Mouse (Mus musculus) adrenal gland, adult 2 months (tissue): ENCODE measurements around the gene Mob1a. TPM values are rescaled to one million over a fixed set of nuclear protein-coding genes. Genes with fewer than 3 reads are reported as not detected.

ENCODE experiments used
- DNase-seq: peaks from one replicate; pipeline ENCODE4 v3.0.0; 2021
- polyA plus RNA-seq: library from polyadenylated mRNA; depleted of rRNA; stranded (reverse); fragments of >200 nt; gene quantifications from 2 replicates; pipeline ENCODE4 v1.2.3, GENCODE M21; 2012; rRNA removed
- total RNA-seq, 2 experiments: library from RNA; stranded (reverse); gene quantifications; 2 replicates each; pipeline ENCODE4 v1.2.3; 2021

The Mob1a gene
- total and polyA plus RNA-seq, 3 experiments = 44.4 to 77.7 (median 62.1) TPM

DNA sequence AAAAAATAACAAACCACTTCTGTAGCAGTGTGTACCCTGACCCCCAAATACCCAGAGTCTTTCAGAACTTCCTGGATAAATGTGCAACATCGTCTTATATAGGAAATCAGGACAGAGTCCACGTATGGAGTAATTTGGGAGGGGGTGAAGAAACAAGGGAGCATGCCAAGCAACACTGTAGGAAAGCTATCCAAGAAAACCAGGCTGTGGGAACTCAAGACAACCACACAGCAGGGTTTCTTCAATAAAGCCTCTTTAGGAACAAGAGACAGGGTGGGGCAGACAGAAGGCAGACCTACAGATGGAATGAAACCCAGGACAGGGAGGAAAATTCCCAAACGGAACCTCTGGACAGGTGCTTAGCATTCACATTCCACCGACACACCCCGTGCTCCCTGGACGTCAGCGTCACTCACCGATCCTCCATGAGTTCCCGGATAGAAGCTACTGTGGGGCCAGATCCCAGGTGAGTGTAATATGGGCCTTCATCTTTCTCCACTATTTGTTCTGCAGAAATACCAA, 59.8 kb downstream of the Mob1a start:
- DNase-seq = no peak

DNA sequence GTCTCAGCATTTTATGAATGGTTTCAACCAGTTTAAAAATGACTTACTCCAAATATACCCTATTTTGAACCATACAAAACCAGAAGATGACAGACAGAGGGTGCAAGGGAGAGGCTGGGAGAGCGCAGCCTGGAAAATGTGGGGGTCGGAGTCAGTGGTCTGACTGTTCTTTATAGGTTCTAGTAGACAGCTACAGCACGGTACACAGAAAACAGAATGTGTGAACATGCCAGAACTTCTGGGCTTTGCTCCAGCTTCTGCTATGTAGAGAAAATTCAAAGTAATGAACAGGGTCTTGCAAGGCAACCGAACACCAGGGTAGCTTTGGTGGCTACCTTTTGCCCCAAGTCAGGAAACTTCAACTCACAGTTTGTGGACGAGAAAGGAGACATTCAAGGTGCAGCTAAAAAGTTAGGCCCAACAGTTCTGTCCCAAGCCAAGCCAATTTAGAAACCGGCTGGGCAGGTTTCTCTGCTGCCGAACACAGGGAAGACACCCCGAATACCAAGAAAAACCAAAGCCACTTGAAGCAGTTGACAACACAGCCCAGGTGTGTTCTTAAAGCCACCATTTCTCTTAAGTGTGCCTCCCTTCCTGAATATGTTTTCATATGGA, 66.5 kb downstream of the Mob1a start:
- DNase-seq = no peak

Other genes starting within 250 kb of the Mob1a start
- 10 to 100 TPM; 35.1 to 48.9 TPM for gene Pcgf1, start 248.1 kb upstream of the Mob1a start, total RNA-seq
- gene Pcgf1, start 248.1 kb upstream of the Mob1a start, polyA plus RNA-seq = 28.6 and 31.6 TPM in 2 replicates
- gene Lbx2, start 239.6 kb upstream of the Mob1a start, total RNA-seq = 10 to 100 TPM in 1 of 2 experiments, 1 to 10 TPM in 1; 7.6 to 19.7 TPM
- 30.1 and 48.9 TPM in 2 replicates for gene Lbx2, start 239.6 kb upstream of the Mob1a start, polyA plus RNA-seq
- gene Ccdc142, start 224.4 kb upstream of the Mob1a start, total RNA-seq = 1 to 10 TPM; 2.9 to 5.9 TPM
- 34.9 and 38.6 TPM in 2 replicates for gene Ccdc142, start 224.4 kb upstream of the Mob1a start, polyA plus RNA-seq
- gene Gm42688, start 224.4 kb upstream of the Mob1a start, total RNA-seq = 1 to 10 TPM; 3.9 to 6.6 TPM
- gene Gm42688, start 224.4 kb upstream of the Mob1a start, polyA plus RNA-seq = 7.5 and 8.8 TPM in 2 replicates
- 100 to 1,000 TPM in 1 of 2 experiments, 10 to 100 TPM in 1; 95.3 to 112 TPM for gene Mrpl53, start 217.0 kb upstream of the Mob1a start, total RNA-seq
- gene Mrpl53, start 217.0 kb upstream of the Mob1a start, polyA plus RNA-seq = 81.0 and 85.8 TPM in 2 replicates
- gene Mogs, start 210.5 kb upstream of the Mob1a start, total RNA-seq = 10 to 100 TPM; 48.1 to 52.6 TPM
- 93.2 and 131 TPM in 2 replicates for gene Mogs, start 210.5 kb upstream of the Mob1a start, polyA plus RNA-seq
- 100 to 1,000 TPM in 1 of 2 experiments, 10 to 100 TPM in 1; 79.1 to 117 TPM for gene Wbp1, start 204.5 kb upstream of the Mob1a start, total RNA-seq
- 388 and 405 TPM in 2 replicates for gene Wbp1, start 204.5 kb upstream of the Mob1a start, polyA plus RNA-seq
- 10 to 100 TPM; 16.1 to 27.3 TPM for gene Ino80b, start 200.6 kb upstream of the Mob1a start, total RNA-seq
- gene Ino80b, start 200.6 kb upstream of the Mob1a start, polyA plus RNA-seq = 90.2 and 102 TPM in 2 replicates
- gene Rtkn, start 190.6 kb upstream of the Mob1a start, total RNA-seq = 10 to 100 TPM in 1 of 2 experiments, 1 to 10 TPM in 1; 9.5 to 10.2 TPM
- 93.6 and 100 TPM in 2 replicates for gene Rtkn, start 190.6 kb upstream of the Mob1a start, polyA plus RNA-seq
- 1 to 10 TPM; 2.2 to 4.7 TPM for gene Wdr54, start 169.6 kb upstream of the Mob1a start, total RNA-seq
- gene Wdr54, start 169.6 kb upstream of the Mob1a start, polyA plus RNA-seq = 3.4 and 4.8 TPM in 2 replicates
- gene 1700003E16Rik, start 169.6 kb upstream of the Mob1a start, total RNA-seq = 1 to 10 TPM; 1.1 to 1.3 TPM
- 1.0 and 1.4 TPM in 2 replicates for gene 1700003E16Rik, start 169.6 kb upstream of the Mob1a start, polyA plus RNA-seq
- 100 to 1,000 TPM; 135 to 138 TPM for gene Dctn1, start 160.1 kb upstream of the Mob1a start, total RNA-seq
- 210 and 211 TPM in 2 replicates for gene Dctn1, start 160.1 kb upstream of the Mob1a start, polyA plus RNA-seq
- not detected for gene Slc4a5, start 106.2 kb upstream of the Mob1a start, total RNA-seq
- gene Slc4a5, start 106.2 kb upstream of the Mob1a start, polyA plus RNA-seq = 0.29 and 0.51 TPM in 2 replicates
- 10 to 100 TPM; 17.8 to 30.8 TPM for gene Mthfd2, start 108 bp upstream of the Mob1a start, total RNA-seq
- 2.5 and 3.8 TPM in 2 replicates for gene Mthfd2, start 108 bp upstream of the Mob1a start, polyA plus RNA-seq
- 100 to 1,000 TPM; 204 to 358 TPM for gene Bola3, start 23.1 kb downstream of the Mob1a start, total RNA-seq
- gene Bola3, start 23.1 kb downstream of the Mob1a start, polyA plus RNA-seq = 303 and 351 TPM in 2 replicates
- gene Tet3, start 133.1 kb downstream of the Mob1a start, total RNA-seq = 10 to 100 TPM; 22.9 to 26.0 TPM
- 6.8 and 8.7 TPM in 2 replicates for gene Tet3, start 133.1 kb downstream of the Mob1a start, polyA plus RNA-seq
- gene Dguok, start 181.0 kb downstream of the Mob1a start, total RNA-seq = 10 to 100 TPM; 45.1 to 49.5 TPM
- gene Dguok, start 181.0 kb downstream of the Mob1a start, polyA plus RNA-seq = 47.3 and 49.3 TPM in 2 replicates
- gene Actg2, start 210.2 kb downstream of the Mob1a start, total RNA-seq = under 1 TPM; 0.81 to 0.97 TPM
- gene Actg2, start 210.2 kb downstream of the Mob1a start, polyA plus RNA-seq = 0.80 and 1.9 TPM in 2 replicates
- 10 to 100 TPM; 22.3 to 22.7 TPM for gene Stambp, start 246.7 kb downstream of the Mob1a start, total RNA-seq
- gene Stambp, start 246.7 kb downstream of the Mob1a start, polyA plus RNA-seq = 4.0 and 4.4 TPM in 2 replicates